Mouse (Mus musculus): ENCODE measurements around the gene Fam57b.
A peak's percentile ranks its signal among the peaks of the same experiment; 100 is the strongest.

The Fam57b gene

DNA sequence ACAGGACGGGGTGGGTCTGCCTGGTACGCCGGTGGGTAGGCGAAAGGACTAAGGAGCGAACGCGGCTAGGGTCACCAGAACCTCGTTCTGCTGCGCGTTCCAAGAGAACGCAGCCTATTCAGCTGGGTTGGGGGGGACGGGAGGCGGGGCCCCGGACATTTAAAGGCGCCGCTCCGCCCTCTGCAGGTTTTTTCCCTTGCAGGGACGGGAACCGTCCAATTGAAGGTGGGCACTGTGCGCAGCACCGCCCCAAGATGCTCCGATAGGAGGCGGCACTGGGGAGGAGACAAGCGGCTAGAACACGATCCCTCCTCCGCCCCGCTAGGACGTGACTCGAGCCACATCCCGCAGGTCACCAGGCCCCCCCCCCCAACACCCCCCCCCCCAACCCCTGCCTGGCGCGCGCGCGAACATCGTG is 1.6 kb downstream of the Fam57b start:
- DNase-seq (ENCODE audit: inconsistent ontology term) = peak; percentile 98

DNA sequence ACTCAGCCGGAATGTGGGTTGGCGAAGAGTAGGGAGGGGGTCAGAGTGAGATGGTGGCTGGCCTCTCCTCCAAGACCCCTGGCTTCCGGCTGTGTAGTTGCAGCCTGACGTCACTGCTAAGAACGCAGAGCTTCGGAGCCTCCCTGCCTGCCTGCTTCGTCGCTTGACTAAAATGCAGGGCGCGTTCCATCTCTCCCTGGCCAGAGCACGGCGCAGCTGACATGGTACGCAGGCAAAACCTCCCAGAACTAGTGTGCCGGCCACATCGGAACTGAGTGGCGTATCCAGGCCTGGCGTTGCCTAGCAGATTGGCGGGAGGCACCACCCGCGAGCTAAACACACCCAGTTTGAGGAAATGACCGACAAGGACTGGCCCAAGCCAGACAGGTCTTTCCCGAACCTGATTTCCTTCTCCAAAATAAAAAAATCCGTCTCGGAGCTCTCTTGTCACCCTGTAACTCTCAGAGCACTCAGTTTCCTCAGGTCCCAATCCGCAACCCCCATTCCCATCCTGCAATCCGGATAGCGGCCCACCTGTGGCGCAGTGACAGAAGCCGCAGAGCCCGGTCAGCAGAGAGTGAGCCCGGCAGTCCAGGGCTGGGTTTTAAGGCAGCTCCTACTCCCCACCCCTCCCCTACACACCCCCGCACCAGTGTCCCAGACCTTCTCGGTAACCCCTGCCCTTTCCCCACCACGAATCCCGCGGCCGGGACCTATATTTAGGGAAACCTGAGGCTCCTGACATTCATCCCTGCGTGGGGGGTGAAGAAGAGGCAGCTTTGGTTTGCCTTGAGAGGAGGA is 2.2 kb downstream of the Fam57b start:
- DNase-seq (ENCODE audit: inconsistent ontology term) = no peak

DNA sequence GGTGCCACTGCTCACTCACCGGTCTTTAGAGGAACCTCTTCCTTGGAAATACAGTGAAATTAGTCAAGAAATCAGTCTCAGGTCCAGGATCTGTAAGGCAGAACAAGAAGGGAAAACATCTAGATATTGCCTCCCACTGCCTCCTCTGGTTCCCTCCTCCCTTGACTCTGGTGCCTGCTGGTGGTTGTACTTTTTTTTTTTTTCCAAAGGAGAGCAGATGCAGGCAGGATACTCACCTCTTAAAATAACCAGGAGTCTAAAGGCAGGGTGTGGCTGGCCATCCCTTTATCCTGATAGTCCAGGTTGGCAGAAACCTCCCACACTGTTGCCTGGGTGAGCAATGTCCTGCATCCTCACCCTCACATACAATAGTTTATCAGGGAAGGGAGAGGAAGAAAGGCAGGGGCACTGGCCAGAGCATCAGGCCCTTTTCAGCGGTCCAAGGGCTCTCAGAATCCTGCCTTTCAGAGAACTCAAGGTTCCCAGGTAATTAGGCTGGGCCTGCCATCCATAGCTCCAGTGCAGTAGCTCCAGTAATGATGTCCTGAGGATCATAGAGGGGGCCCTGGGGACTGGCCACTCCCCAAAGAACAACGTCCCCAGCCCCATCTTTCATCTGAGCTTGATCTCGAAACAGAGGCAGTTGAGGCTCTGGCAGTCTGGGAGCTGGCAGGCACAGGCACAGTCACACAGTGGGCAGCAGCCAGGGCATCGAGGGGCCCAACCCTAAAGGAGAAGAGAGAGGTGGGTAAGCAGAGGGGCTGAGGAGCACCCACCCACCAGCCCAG is 3.0 kb downstream of the Fam57b start:
- DNase-seq (ENCODE audit: inconsistent ontology term) = no peak

GRCm38 (mm10) chr7:126801057-126801422 is 3.6 kb downstream of the Fam57b start:
- no peak for DNase-seq (ENCODE audit: inconsistent ontology term)

DNA sequence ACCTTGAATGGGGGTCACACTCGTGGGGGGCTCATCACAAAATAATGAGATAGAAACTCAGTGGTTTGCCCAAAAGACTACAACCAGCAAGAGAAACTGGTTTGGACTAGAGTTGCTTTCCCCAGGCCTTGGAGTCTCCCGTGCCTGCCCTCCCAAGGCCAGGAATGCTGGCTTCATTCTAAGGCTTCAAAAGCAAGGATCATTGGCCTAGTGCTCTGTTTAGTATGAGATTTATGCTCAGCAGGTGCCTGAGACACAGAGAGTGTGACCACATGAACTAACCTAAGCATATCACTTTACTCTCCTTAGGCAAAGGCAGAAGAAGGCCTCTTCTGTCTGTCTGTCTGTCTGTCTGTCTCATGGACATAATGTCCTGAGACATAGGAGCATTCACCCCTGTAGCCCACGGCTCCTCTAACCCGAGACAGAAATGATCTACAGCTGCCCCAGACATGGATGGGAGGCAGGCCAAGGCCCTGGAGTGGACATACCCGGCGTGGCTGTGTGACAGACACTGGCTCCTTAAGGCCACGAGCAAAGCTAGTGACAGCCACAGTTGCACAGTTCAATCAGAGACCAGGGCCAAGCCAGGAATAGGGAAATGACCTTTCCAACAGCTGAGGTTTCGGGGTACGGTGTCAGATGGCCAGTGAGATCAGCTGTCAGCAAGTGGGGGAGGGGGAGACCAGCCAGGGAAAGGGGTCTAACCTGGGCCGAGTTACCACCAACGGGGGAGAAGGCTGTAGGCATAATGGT is 4.8 kb downstream of the Fam57b start:
- DNase-seq (ENCODE audit: inconsistent ontology term) = no peak

DNA sequence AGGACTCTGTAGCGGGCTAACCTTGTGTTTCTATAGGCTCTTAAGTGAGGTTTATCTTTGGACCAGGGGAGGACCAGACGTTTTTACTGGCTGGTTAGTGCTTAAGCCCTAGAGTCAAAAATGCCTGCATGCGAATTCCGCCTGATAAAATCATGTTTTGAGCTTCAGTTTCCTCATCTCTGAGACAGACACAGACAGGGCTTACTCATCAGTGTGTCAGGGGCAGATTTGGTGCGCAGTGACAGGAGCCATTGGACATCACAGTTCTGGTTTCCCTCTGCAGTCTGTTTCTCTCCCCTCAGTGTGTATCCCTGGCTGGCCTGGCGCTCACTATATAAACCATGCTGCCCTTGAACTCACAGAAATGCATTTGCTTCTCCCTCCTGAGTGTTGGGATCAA is 5.7 kb downstream of the Fam57b start:
- no peak for DNase-seq (ENCODE audit: inconsistent ontology term)

DNA sequence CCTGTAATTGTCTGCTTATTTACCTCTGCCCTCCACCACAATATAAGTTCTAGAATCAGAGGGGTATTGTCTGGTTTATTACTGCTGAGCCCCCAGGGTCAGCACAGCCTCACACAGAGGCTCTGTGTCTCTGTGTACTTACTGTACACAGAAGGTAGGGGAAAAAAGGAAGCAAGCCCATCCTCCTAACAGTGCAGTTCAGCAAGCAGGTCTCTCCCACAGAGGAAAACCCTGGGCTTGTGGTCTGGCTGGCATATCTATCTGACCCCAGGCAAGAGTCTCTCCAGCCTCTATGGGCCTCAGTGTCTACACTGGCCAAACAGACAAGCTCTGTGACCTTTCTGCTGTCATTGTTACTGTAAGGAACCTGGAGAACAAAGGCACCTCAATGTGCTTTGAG is 6.3 kb downstream of the Fam57b start:
- DNase-seq (ENCODE audit: inconsistent ontology term) = no peak

DNA sequence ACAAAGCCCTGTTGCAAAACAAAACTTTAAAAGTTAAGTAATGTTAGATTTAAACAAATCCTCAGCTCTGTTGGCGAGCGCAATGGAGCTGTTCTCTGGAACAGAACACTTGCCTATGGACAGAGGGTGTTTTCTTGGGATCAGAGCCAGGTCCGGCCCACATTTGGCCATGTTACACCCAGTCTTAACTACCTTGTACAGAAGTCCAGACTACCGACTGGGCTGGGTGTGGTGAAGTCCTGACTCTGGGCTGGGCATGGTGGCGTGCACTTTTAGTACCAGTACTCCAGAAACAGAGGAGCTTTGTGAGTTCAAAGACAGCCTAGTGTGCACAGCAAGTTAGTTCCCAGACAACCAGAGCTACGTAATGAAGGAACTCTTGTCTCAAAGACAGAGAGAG is 9.5 kb downstream of the Fam57b start:
- no peak for DNase-seq (ENCODE audit: inconsistent ontology term)

- DNase-seq (ENCODE audit: inconsistent ontology term) = no peak
Measured at GRCm38 (mm10) chr7:126807405-126807804, 9.9 kb downstream of the Fam57b start.

- peak; percentile 83 for DNase-seq (ENCODE audit: inconsistent ontology term)
Measured at GRCm38 (mm10) chr7:126808703-126809455, 11.4 kb downstream of the Fam57b start.

- DNase-seq (ENCODE audit: inconsistent ontology term) = no peak
Measured at GRCm38 (mm10) chr7:126809723-126810369, 12.4 kb downstream of the Fam57b start.

GRCm38 (mm10) chr7:126815726-126816222 is 18.3 kb downstream of the Fam57b start:
- DNase-seq (ENCODE audit: inconsistent ontology term) = no peak

- DNase-seq (ENCODE audit: inconsistent ontology term) = no peak
Measured at GRCm38 (mm10) chr7:126816494-126816893, 19.0 kb downstream of the Fam57b start.

GRCm38 (mm10) chr7:126817595-126817994 is 20.1 kb downstream of the Fam57b start:
- DNase-seq (ENCODE audit: inconsistent ontology term) = no peak

DNA sequence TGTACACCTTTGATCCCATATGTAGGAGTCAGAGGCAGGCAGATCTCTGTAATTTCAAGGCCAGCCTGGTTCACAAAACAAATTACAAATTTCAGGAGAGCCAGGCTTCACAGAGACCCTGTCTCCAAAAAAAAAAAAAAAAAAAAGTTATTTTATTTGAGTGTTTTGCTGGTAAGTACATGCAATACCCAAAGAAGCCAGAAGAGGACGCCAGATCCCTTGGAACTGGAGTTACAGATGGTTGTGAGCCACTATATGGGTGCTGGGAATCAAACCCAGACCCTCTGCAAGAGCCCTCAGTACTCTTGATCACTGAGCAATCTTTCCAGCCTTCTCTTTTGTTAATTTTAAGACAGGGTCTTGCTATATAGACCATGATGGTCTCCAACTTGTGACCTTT is 21.4 kb downstream of the Fam57b start:
- DNase-seq (ENCODE audit: inconsistent ontology term) = no peak

DNA sequence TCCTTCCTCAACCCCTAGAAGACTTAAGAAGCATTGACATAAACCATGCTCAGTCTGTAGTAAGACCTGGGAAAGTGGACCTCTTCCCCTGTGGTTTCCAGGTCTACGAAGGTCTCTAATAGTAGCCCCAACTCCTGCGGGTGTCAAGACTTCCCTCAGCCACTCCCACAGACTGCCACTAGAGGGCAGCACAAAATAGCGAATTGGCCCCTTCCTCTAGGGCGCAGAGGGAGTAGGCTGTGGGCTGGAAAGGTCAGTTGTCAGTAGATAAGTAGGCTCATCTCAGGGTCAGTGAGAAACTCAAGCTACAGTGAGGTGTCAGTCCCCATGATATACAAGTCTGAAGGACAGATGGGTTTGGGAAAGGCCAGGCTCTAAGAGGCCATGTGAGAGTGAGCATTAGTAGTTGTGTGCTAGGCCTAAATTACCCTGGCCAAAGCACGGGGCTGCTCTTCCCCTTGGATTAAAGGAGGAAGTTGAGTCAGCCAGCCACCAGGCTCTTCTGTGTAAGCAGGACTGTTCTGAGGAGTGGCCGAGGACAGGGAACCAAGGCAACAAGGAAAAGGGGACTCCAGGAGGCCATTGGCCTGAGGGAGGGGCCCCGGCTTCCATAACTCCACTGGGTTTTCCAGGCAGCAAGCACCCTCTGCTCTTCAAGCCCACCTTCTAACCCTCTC is 24.5 kb downstream of the Fam57b start:
- peak; percentile 58 for DNase-seq (ENCODE audit: inconsistent ontology term)

- DNase-seq (ENCODE audit: inconsistent ontology term) = no peak
Measured at GRCm38 (mm10) chr7:126822741-126823140, 25.3 kb downstream of the Fam57b start.

GRCm38 (mm10) chr7:126823202-126823711 is 25.8 kb downstream of the Fam57b start:
- no peak for DNase-seq (ENCODE audit: inconsistent ontology term)

- no peak for DNase-seq (ENCODE audit: inconsistent ontology term)
Measured at GRCm38 (mm10) chr7:126823940-126824339, 26.5 kb downstream of the Fam57b start.

- peak; percentile 31 for DNase-seq (ENCODE audit: inconsistent ontology term)
Measured at GRCm38 (mm10) chr7:126825403-126825802, 27.9 kb downstream of the Fam57b start.
